Mouse (Mus musculus) ovary, postnatal 36 days (tissue): Measurements from ENCODE around the gene Gm9045.
"Not testable (repeated sequence)": the region's sequence is repeated elsewhere in the genome, so short reads cannot be mapped to it uniquely, and the experiment has no call there.

ENCODE experiments used
- DNase-seq: peaks from one replicate; pipeline ENCODE4 v3.0.0; 2022; ENCODE audit warnings: low spot score, mixed read lengths

The Gm9045 gene

GRCm38 (mm10) chr10:118337731-118338130 is at the start of gene Gm9045:
Gene Gm9045, minus strand, starts transcription at chr10:118337831.
- DNase-seq = not testable (repeated sequence)

GRCm38 (mm10) chr10:118370443-118370842 is 32.8 kb upstream of the Gm9045 start:
- peak; percentile 74 for DNase-seq

GRCm38 (mm10) chr10:118369518-118369917 is 31.9 kb upstream of the Gm9045 start:
- DNase-seq = no peak

- not testable (repeated sequence) for DNase-seq
These were observed 16.4 kb upstream of the Gm9045 start, which contains the start of gene Gm9049 for GRCm38 (mm10) chr10:118354005-118354404. Gene Gm9049, minus strand, starts transcription at chr10:118354105.

- not testable (repeated sequence) for DNase-seq
These were observed 10.9 kb upstream of the Gm9045 start, which contains the start of gene Gm9048 for GRCm38 (mm10) chr10:118348579-118348978. Gene Gm9048, minus strand, starts transcription at chr10:118348679.

- not testable (repeated sequence) for DNase-seq
These were observed 5.5 kb upstream of the Gm9045 start, which contains the start of gene Gm9046 for GRCm38 (mm10) chr10:118343155-118343554. Gene Gm9046, minus strand, starts transcription at chr10:118343255.

- DNase-seq = not testable (repeated sequence)
These were observed 5.3 kb downstream of the Gm9045 start, which contains the start of gene Gm9044 for GRCm38 (mm10) chr10:118332308-118332707. Gene Gm9044, minus strand, starts transcription at chr10:118332408.

- not testable (repeated sequence) for DNase-seq
These were observed 10.8 kb downstream of the Gm9045 start, which contains the start of gene Gm9040 for GRCm38 (mm10) chr10:118326869-118327268. Gene Gm9040, minus strand, starts transcription at chr10:118326969.

- DNase-seq = no peak
These were observed 18.6 kb downstream of the Gm9045 start for GRCm38 (mm10) chr10:118319024-118319423.

- DNase-seq = not testable (repeated sequence)
These were observed 35.5 kb downstream of the Gm9045 start for GRCm38 (mm10) chr10:118302133-118302532.

- no peak for DNase-seq
These were observed 42.7 kb downstream of the Gm9045 start, which contains the start of gene Iltifb for GRCm38 (mm10) chr10:118294938-118295337. Gene Iltifb, minus strand, starts transcription at chr10:118295038.
